In genomic region chr14:55873242-55873713, GRCm38 (mm10) we compare ENCODE assay signal across 9 mouse cellular contexts. TPM values are rescaled to one million over a fixed set of nuclear protein-coding genes. Genes with fewer than 3 reads are reported as not detected.
DNase-seq lines count a peak whose midpoint lies in the region; ATAC-seq lines count a peak whose summit lies in the region.
"Had no signal": no experiment of that assay in that cellular context is flagged by ENCODE, and none has a peak within 500 bp of the region (broad histone marks: within the 10 kb centered on the region; RNA-seq: fewer than 3 reads in every experiment).

No protein-coding gene starts in this region.

- H3K27ac ChIP-seq in heart, embryonic 15.5 days = no peak overlapping the region
- H3K27ac ChIP-seq in embryonic facial prominence, embryonic 11.5 days (replicated peaks; ENCODE audit: low read depth, low read length) = no peak overlapping the region
- peak overlapping the region; percentile 74 for H3K27ac ChIP-seq in hindbrain, embryonic 10.5 days
- no peak overlapping the region for H3K27ac ChIP-seq in liver, embryonic 12.5 days

- H3K4me1 ChIP-seq in heart, embryonic 15.5 days (replicated peaks) = peaks cover 25% of the 10 kb centered on the region
- peaks cover 3% of the 10 kb centered on the region; the same call in 1 of the 2 replicates for H3K4me1 ChIP-seq in embryonic facial prominence, embryonic 11.5 days (ENCODE audit: control insufficient read depth, insufficient read depth, low read length)
- H3K4me1 ChIP-seq in hindbrain, embryonic 10.5 days (replicated peaks) = peaks cover 23% of the 10 kb centered on the region
- peaks cover 16% of the 10 kb centered on the region; the same call in 1 of the 2 replicates for H3K4me1 ChIP-seq in liver, embryonic 12.5 days

- H3K9ac ChIP-seq in heart, embryonic 15.5 days = peak overlapping the region; percentile 29; the same call in 1 of the 2 replicates
- H3K9ac ChIP-seq in embryonic facial prominence, embryonic 11.5 days (replicated peaks; ENCODE audit: low read length) = peak overlapping the region; percentile 29; the same call in 1 of the 2 replicates
- H3K9ac ChIP-seq in liver, embryonic 12.5 days = no peak overlapping the region

- H3K9me3 ChIP-seq in heart, embryonic 15.5 days (replicated peaks) = no peaks in the 10 kb centered on the region
- no peaks in the 10 kb centered on the region for H3K9me3 ChIP-seq in embryonic facial prominence, embryonic 11.5 days (replicated peaks; ENCODE audit: control insufficient read depth, low read length)
- H3K9me3 ChIP-seq in hindbrain, embryonic 10.5 days = no peaks in the 10 kb centered on the region
- H3K9me3 ChIP-seq in liver, embryonic 12.5 days (replicated peaks) = no peaks in the 10 kb centered on the region

- peaks cover 40% of the 10 kb centered on the region for H3K36me3 ChIP-seq in heart, embryonic 15.5 days
- peaks cover 13% of the 10 kb centered on the region for H3K36me3 ChIP-seq in embryonic facial prominence, embryonic 11.5 days (replicated peaks; ENCODE audit: control insufficient read depth, insufficient read depth, low read depth, low read length)
- H3K36me3 ChIP-seq in hindbrain, embryonic 10.5 days = peaks cover 51% of the 10 kb centered on the region
- peaks cover 42% of the 10 kb centered on the region for H3K36me3 ChIP-seq in liver, embryonic 12.5 days

- H3K4me3 ChIP-seq in heart, embryonic 15.5 days = no peak overlapping the region
- no peak overlapping the region for H3K4me3 ChIP-seq in embryonic facial prominence, embryonic 11.5 days (ENCODE audit: low read depth, low read length)
- no peak overlapping the region for H3K4me3 ChIP-seq in hindbrain, embryonic 10.5 days
- H3K4me3 ChIP-seq in liver, embryonic 12.5 days = no peak overlapping the region

- no peak for ATAC-seq in heart, embryonic 15.5 days (replicated peaks; ENCODE audit: insufficient number of reproducible peaks, insufficient read depth, low FRiP score, low read depth)
- ATAC-seq in embryonic facial prominence, embryonic 11.5 days (replicated peaks; ENCODE audit: insufficient number of reproducible peaks, low FRiP score, low TSS enrichment, low read depth) = 0 out of 2 replicates have a peak, but pooled peaks have one; percentile 43
- no peak for ATAC-seq in liver, embryonic 12.5 days
- ATAC-seq in frontal cortex, adult (ENCODE audit: low TSS enrichment) = no peak

- DNase-seq in heart, adult 18-20 months = no peak
- no peak for DNase-seq in embryonic facial prominence, embryonic 11.5 days (ENCODE audit: low spot score)
- DNase-seq in hindbrain, embryonic 10.5 days (ENCODE audit: low spot score) = no peak
- no peak for DNase-seq in testis, postnatal 14 days (ENCODE audit: low spot score)
- no peak for DNase-seq in Muller cell, postnatal 12 days (ENCODE audit: inconsistent ontology term)

- H3K27me3 ChIP-seq in heart, embryonic 15.5 days = no peaks in the 10 kb centered on the region
- H3K27me3 ChIP-seq in embryonic facial prominence, embryonic 11.5 days (ENCODE audit: control insufficient read depth, insufficient read depth, low read length) = no peaks in the 10 kb centered on the region
- H3K27me3 ChIP-seq in hindbrain, embryonic 10.5 days (ENCODE audit: insufficient read depth, poor library complexity, severe bottlenecking) = no peaks in the 10 kb centered on the region
- peaks cover 19% of the 10 kb centered on the region for H3K27me3 ChIP-seq in liver, embryonic 12.5 days (replicated peaks)

- WGBS in heart, embryonic 15.5 days = 82% methylated on average over 8 of the region's 8 CpGs
- 82% methylated on average over 8 of the region's 8 CpGs for WGBS in embryonic facial prominence, embryonic 11.5 days
- 85% methylated on average over 8 of the region's 8 CpGs for WGBS in hindbrain, embryonic 10.5 days
- 74% methylated on average over 8 of the region's 8 CpGs for WGBS in liver, embryonic 12.5 days (ENCODE audit: insufficient replicate concordance)

- peak overlapping the region; percentile 40 for H3K4me2 ChIP-seq in heart, embryonic 15.5 days
- no peak overlapping the region for H3K4me2 ChIP-seq in embryonic facial prominence, embryonic 11.5 days (ENCODE audit: low read depth, low read length)
- H3K4me2 ChIP-seq in liver, embryonic 12.5 days = peak overlapping the region; percentile 69

RNA-seq across cellular contexts. Expression of gene Cbln3, which starts 10.9 kb away (rescaled TPM):
- 0.36 and 0.50 TPM in 2 replicates for polyA plus RNA-seq in heart, embryonic 15.5 days (2015; fragmentation: Nextera tagmentation; extraction: Ambion mirVana)
- total RNA-seq in heart, adult 18-20 months (2021) = not detected
- 0.07 and 0.17 TPM in 2 replicates for polyA plus RNA-seq in embryonic facial prominence, embryonic 11.5 days (2014; fragmentation: Nextera tagmentation; extraction: Ambion mirVana)
- polyA plus RNA-seq in hindbrain, embryonic 10.5 days (2016; fragmentation: Nextera tagmentation; extraction: Ambion mirVana) = 0.12 and 0.33 TPM in 2 replicates
- 0.25 TPM in 2 replicates for polyA plus RNA-seq in liver, embryonic 12.5 days (2016; fragmentation: Nextera tagmentation; extraction: Ambion mirVana)
- total RNA-seq: neutrophil, adult 5-6 weeks had no signal

RNA-seq across cellular contexts. Expression of gene Khnyn, which starts 11.5 kb away (rescaled TPM):
- 9.2 and 12.6 TPM in 2 replicates for polyA plus RNA-seq in heart, embryonic 15.5 days (2015; fragmentation: Nextera tagmentation; extraction: Ambion mirVana)
- 10 to 100 TPM in 1 of 2 experiments, 1 to 10 TPM in 1; 8.6 to 10.0 TPM for total RNA-seq in heart, adult 18-20 months (2021)
- 10.4 and 11.9 TPM in 2 replicates for polyA plus RNA-seq in embryonic facial prominence, embryonic 11.5 days (2014; fragmentation: Nextera tagmentation; extraction: Ambion mirVana)
- polyA plus RNA-seq in hindbrain, embryonic 10.5 days (2016; fragmentation: Nextera tagmentation; extraction: Ambion mirVana) = 21.4 and 24.2 TPM in 2 replicates
- polyA plus RNA-seq in liver, embryonic 12.5 days (2016; fragmentation: Nextera tagmentation; extraction: Ambion mirVana) = 12.8 and 13.0 TPM in 2 replicates

RNA-seq across cellular contexts. Expression of gene Nynrin, which starts 19.5 kb away (rescaled TPM):
- 12.7 and 15.0 TPM in 2 replicates for polyA plus RNA-seq in heart, embryonic 15.5 days (2015; fragmentation: Nextera tagmentation; extraction: Ambion mirVana)
- 1 to 10 TPM; 7.2 to 7.4 TPM for total RNA-seq in heart, adult 18-20 months (2021)
- 13.6 and 19.4 TPM in 2 replicates for polyA plus RNA-seq in embryonic facial prominence, embryonic 11.5 days (2014; fragmentation: Nextera tagmentation; extraction: Ambion mirVana)
- 24.1 and 24.4 TPM in 2 replicates for polyA plus RNA-seq in hindbrain, embryonic 10.5 days (2016; fragmentation: Nextera tagmentation; extraction: Ambion mirVana)
- polyA plus RNA-seq in liver, embryonic 12.5 days (2016; fragmentation: Nextera tagmentation; extraction: Ambion mirVana) = 7.0 and 8.2 TPM in 2 replicates

RNA-seq across cellular contexts. Expression of gene Sdr39u1, which starts 26.8 kb away (rescaled TPM):
- 45.3 and 60.8 TPM in 2 replicates for polyA plus RNA-seq in heart, embryonic 15.5 days (2015; fragmentation: Nextera tagmentation; extraction: Ambion mirVana)
- total RNA-seq in heart, adult 18-20 months (2021) = 100 to 1,000 TPM; 119 to 138 TPM
- polyA plus RNA-seq in embryonic facial prominence, embryonic 11.5 days (2014; fragmentation: Nextera tagmentation; extraction: Ambion mirVana) = 55.7 and 59.4 TPM in 2 replicates
- polyA plus RNA-seq in hindbrain, embryonic 10.5 days (2016; fragmentation: Nextera tagmentation; extraction: Ambion mirVana) = 33.2 and 38.1 TPM in 2 replicates
- polyA plus RNA-seq in liver, embryonic 12.5 days (2016; fragmentation: Nextera tagmentation; extraction: Ambion mirVana) = 14.0 and 15.3 TPM in 2 replicates

RNA-seq across cellular contexts. Expression of gene Nfatc4, which starts 50.3 kb away (rescaled TPM):
- polyA plus RNA-seq in heart, embryonic 15.5 days (2015; fragmentation: Nextera tagmentation; extraction: Ambion mirVana) = 10.8 and 15.8 TPM in 2 replicates
- 1 to 10 TPM; 2.5 to 4.0 TPM for total RNA-seq in heart, adult 18-20 months (2021)
- 53.7 and 61.6 TPM in 2 replicates for polyA plus RNA-seq in embryonic facial prominence, embryonic 11.5 days (2014; fragmentation: Nextera tagmentation; extraction: Ambion mirVana)
- polyA plus RNA-seq in hindbrain, embryonic 10.5 days (2016; fragmentation: Nextera tagmentation; extraction: Ambion mirVana) = 34.0 and 34.6 TPM in 2 replicates
- polyA plus RNA-seq in liver, embryonic 12.5 days (2016; fragmentation: Nextera tagmentation; extraction: Ambion mirVana) = 3.3 and 5.3 TPM in 2 replicates
- total RNA-seq: neutrophil, adult 5-6 weeks had no signal
